Mouse (Mus musculus): Measurements from ENCODE around the gene Txndc9.
"Not testable (repeated sequence)": the region's sequence is repeated elsewhere in the genome, so short reads cannot be mapped to it uniquely, and the experiment has no call there.

Txndc9 gene

DNA sequence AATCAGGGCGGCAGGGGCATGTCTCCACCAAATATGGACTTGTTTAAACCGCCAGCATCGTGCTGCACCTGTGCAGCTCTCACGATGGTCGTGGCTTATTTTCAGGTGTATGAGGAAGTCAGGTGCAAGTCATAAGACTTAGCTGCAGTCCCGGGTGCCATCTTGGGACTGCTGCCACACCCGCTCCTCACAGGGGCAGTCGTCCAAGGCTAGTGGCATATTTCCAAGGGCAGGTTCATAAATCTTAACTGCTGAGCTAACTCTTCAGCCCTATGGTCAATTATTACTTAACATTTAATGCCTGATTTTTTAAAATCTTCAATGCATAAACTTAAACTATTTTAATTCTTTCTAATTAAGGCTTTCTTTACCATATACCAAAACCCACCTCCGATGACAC, 21.0 kb downstream of the Txndc9 start:
- DNase-seq (ENCODE audit: low read depth, low spot score): not testable (repeated sequence)

DNA sequence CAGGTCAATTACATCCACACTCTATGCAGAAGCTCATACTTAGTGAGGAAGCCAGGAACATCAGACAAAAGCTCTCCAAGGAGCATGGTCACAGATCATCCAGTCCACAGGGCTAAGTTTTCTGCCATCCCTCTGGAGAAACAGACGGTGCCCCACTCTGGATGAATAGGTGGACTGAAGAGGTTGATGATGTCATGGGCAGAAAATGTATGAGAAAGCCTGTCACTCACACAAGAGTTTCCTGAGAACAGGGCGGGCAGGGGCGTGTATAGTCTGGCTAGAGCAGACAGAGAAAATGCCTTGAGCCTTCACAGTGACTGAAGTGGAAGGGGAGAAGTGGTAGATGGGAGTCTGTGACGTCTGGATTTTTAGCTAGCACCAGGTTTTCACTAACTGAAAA, 26.2 kb downstream of the Txndc9 start:
- no peak for DNase-seq (ENCODE audit: low read depth, low spot score)

DNA sequence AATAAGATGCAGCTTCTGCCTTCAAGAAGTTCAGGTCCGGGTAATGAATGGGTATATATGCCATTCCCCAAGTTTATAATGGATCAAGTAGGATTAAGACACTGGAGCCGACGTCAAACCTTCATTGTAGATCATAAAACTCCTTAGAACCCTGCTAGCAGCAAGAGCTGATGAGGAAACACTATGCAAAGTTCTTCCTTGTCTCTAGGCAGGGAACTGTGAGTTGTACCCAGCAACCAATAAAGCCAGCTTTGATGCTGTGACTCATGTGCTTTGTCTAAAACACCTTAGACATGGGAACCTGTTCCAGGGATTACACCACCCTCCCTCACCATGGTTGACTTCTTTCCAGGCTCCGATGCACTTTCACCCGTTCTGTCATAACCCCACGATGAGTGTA, 28.9 kb downstream of the Txndc9 start:
- DNase-seq (ENCODE audit: low read depth, low spot score): no peak

DNA sequence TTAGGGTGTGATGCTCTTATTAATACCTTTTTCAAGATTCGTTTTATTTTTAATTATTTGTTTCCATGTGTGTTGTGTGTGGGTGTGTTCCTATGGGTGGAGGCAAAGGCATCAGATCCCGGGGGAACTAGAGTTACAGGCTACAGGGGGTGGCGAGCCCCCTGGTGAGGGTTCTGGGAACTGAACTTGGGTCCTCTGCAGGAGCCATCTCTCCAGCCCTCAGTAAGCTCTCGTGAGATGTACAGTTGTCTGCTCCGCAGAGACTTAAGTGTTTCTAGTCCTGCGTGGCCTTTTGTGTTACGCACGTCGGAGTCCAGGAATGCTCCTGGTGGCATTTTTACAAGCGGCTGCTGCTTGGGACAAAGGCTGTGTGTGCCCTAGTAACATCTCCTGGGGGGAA, 32.1 kb downstream of the Txndc9 start:
- DNase-seq (ENCODE audit: low read depth, low spot score): peak; percentile 80

DNA sequence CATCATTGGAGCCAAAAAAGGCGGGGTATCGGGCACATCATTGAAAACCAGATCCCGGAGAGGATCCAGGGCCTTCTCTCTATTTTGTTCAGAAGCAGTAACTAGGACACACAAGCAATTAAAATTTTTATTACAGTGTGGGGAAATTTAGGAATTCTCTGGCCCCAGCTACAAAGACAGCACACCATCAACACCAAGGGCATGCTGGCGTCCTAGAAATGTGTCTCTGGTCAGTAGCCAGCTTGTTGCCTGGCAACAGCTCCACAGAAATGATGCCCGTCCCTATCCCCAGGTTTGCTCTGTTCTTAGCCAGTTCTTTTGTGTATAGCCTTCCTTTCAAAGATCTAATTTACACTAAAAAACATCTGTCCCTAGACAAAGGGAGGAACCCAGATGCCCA, 38.2 kb downstream of the Txndc9 start:
- peak; percentile 43 for DNase-seq (ENCODE audit: low read depth, low spot score)

DNA sequence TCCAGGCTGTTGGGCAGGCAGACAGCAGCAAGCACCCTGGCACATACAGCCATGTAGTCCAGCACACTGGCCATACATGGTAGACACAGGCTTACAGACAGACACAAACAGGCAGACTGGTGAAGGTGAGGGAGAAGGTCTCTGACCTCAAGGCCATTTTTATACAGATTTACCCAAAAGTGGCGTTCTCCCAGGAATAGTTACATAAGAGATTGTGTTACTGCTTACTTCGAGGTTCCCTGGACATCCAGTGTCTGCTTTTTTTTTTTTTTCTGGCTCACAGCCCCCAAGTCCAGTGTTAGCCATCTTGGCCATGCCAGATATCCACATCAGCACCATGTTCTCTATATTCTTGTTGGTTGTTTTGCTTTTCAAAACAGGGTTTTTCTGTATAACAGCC, 39.2 kb downstream of the Txndc9 start:
- no peak for DNase-seq (ENCODE audit: low read depth, low spot score)

DNA sequence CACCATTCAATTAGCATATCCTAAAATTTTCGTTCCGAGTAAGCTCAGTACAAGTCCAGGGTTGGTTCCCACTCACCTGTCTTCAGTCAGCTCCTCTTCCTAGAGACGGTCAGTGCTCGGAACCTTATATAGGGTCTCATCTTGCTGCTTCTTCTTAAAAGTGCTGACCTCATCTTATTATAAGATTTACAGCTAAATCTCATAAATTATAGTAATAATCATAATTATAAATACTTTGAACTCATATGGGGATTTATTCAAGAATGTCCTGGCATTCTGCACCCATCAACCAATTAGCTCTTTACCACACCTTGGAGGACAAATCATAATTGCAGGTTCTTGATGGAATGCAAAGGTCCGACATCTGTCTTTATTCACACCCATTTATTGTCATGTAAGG, 40.0 kb downstream of the Txndc9 start, which contains the start of gene Lyg1:
Lyg1 (minus strand) TSS at position 101 of the 400 bp plus-strand sequence.
- DNase-seq (ENCODE audit: low read depth, low spot score): no peak

DNA sequence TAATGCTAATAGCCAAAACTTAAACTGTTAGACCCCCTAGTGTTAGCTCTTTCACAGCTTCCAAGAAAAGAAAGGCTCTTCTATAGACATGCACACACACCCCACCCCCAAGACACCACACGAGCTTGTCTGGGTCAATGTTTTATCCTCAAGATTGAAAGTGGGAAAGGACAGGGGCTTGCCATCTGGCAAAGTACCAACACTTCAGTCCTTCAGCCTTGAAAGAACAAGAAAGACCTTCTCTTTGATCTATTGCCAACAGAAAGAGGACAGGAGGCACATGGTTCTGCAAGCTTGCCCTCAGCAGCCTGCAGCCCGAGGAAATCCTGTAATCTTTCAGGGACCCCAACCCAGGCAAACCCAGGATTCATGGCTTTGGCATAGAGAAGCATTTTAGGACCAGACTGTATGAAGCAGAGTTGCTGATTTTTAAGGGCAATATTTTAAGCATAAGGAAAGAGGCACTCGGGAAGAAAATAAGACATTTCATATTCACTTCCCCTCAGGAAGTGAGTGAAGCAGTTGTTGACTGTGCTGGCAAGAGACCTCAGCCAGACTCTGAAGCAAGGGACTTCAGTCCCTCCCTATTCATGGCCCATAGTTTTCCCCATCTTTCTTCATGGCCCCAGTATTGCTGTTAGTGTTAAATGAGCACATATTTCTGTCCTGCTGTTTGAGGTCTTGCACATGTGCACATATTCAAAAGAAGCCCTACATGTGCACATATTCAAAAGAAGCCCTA, 40.8 kb downstream of the Txndc9 start:
- peak; percentile 31 for DNase-seq (ENCODE audit: low read depth, low spot score)

DNA sequence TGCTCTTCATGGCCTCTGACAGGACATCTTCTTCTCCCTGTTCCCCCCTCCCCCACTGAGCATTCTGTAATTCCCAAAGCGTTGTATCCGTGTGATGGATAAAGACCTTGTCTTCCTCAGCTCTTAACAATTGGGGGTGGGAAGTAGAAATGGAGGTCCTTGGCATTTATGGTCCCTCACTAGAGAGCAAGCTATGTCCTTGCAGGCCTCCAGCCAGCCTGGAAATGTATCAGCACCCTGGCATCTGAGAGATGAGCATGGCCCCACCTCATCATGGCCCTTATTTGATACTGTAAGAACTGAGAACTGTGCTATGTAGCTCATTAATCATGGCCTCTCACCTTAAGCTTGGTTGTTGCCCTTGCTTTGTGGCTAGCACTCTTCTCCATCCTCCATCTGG, 42.4 kb downstream of the Txndc9 start:
- no peak for DNase-seq (ENCODE audit: low read depth, low spot score)

DNA sequence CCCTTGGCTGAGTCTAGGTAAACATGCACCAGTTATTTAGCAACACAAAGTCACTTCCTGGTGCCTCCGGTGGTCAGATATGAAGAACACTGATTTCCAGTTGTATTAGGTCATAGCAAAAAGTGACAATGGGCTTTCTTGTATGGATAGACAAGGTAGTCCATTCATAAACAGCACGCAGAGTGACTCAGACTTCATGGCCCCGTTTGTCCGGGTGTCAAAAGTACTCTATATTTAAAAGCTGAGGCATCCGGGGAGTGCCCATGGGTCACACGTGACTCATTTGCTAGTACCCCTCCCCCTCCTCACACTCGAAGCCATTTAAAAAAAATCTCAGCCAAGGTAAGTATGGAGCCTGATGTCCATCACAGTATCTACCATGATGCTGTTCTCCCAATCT, 42.9 kb downstream of the Txndc9 start:
- no peak for DNase-seq (ENCODE audit: low read depth, low spot score)

DNA sequence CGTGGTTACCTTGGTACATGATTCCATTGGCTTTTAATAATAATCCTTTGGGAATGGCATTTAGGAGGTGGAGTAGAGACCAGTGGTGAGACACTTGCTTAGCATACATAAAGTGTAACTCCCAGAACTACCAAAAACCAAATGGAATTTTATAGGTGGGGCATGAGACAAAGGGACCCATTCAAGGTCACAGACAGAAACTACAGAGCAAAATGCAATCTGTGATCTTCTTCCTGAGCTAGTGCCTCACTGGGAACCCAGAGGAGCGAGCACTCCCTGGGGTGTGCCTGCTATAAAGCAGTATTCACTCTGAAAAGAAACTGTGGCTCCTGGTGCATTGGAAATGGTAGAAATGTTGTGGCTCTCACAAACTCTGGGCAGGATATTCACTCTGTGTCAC, 48.8 kb downstream of the Txndc9 start:
- peak; percentile 61 for DNase-seq (ENCODE audit: low read depth, low spot score)
